In the genomic region with DNA sequence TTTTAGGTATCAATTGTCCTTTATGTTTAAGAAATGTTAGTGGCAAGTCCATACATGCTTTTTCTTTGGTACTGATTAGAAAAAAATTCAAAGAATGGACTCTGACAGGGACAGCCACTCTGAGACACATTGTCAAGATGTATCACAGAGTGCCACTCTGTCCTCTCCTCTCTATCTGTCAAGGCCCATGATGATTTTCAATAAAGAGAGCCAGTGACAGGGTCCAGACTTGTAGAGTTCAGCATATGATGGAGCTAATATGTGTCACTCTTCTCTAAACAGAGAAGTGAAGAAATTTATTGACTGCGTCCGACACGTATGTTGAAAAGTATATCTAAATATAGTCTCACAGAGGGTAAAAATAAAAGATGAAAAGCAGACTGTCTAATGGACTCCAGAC, we compare ENCODE assay signal across 19 mouse cellular contexts.
"Had no signal": no experiment of that assay in that cellular context is flagged by ENCODE, and none has a peak within 500 bp of the region (broad histone marks: within the 10 kb centered on the region; RNA-seq: fewer than 3 reads in every experiment).

No protein-coding gene starts in this region.

- DNase-seq: lung, postnatal 10 days; lung, postnatal 36 days; midbrain, embryonic 14.5 days; retina, postnatal 1 day; right cerebral cortex, adult 18-20 months; right cerebral cortex, postnatal 25 days; right cerebral cortex, postnatal 4 days; spleen, adult 18-20 months; thymus, adult 18-20 months; thymus, postnatal 14 days; thymus, postnatal 36 days had no signal

- H3K4me2 ChIP-seq: liver, embryonic 12.5 days; midbrain, embryonic 12.5 days; neural tube, embryonic 13.5 days; neural tube, embryonic 15.5 days had no signal

- H3K27ac ChIP-seq: liver, embryonic 12.5 days; liver, embryonic 14.5 days; midbrain, embryonic 10.5 days; midbrain, embryonic 12.5 days; neural tube, embryonic 13.5 days; neural tube, embryonic 15.5 days had no signal

- H3K9ac ChIP-seq: liver, embryonic 12.5 days; liver, embryonic 14.5 days; midbrain, embryonic 12.5 days; neural tube, embryonic 13.5 days; neural tube, embryonic 15.5 days had no signal

- ATAC-seq: liver, embryonic 12.5 days; midbrain, embryonic 16.5 days had no signal

- H3K9me3 ChIP-seq: liver, embryonic 12.5 days; midbrain, embryonic 10.5 days; midbrain, embryonic 12.5 days; neural tube, embryonic 13.5 days; neural tube, embryonic 15.5 days had no signal

- H3K4me1 ChIP-seq: liver, embryonic 12.5 days; midbrain, embryonic 10.5 days; midbrain, embryonic 12.5 days; neural tube, embryonic 13.5 days; neural tube, embryonic 15.5 days had no signal

- H3K36me3 ChIP-seq: liver, embryonic 12.5 days; midbrain, embryonic 10.5 days; midbrain, embryonic 12.5 days; neural tube, embryonic 13.5 days; neural tube, embryonic 15.5 days had no signal

- H3K4me3 ChIP-seq: liver, embryonic 12.5 days; midbrain, embryonic 10.5 days; midbrain, embryonic 12.5 days; myocyte; neural tube, embryonic 13.5 days; neural tube, embryonic 15.5 days had no signal

- H3K27me3 ChIP-seq: liver, embryonic 12.5 days; midbrain, embryonic 12.5 days; neural tube, embryonic 13.5 days; neural tube, embryonic 15.5 days had no signal
